Mouse (Mus musculus) forebrain, embryonic 14.5 days (tissue): ENCODE measurements around the gene Tmem184a. TPM values are rescaled to one million over a fixed set of nuclear protein-coding genes. Genes with fewer than 3 reads are reported as not detected.

ENCODE experiments used
- ATAC-seq: fragments of 200-750 bp; cut with Nextera tagmentation; 2 replicates; pipeline ENCODE4 v1.8.0; 2017; ENCODE audit warnings: mild to moderate bottlenecking, moderate library complexity
- DNase-seq: peaks from one replicate; pipeline ENCODE4 v3.0.0-alpha.2; 2015; ENCODE audit warnings: low spot score
- H3K27ac ChIP-seq: fragments of 300-500 bp; sonication (generic); 2 replicates; pipeline ENCODE4 v1.5.1; 2014; ENCODE audit warnings: low read depth, mild to moderate bottlenecking, control low read depth, low read length, moderate library complexity
- H3K27me3 ChIP-seq: fragments of 300-500 bp; sonication (generic); replicated peaks from 2 replicates; pipeline ENCODE4 v1.6.1; 2014; ENCODE audit warnings: low read length, control low read depth, mixed read lengths; ENCODE audit not compliant: control insufficient read depth, insufficient read depth
- H3K36me3 ChIP-seq: fragments of 300-500 bp; sonication (generic); 2 replicates; pipeline ENCODE4 v1.6.1; 2014; ENCODE audit warnings: low read length, control low read depth; ENCODE audit not compliant: control insufficient read depth, insufficient read depth
- H3K4me1 ChIP-seq: fragments of 300-500 bp; sonication (generic); 2 replicates; pipeline ENCODE4 v1.6.1; 2014; ENCODE audit warnings: antibody characterized with exemption, low read length, control low read depth; ENCODE audit not compliant: control insufficient read depth, insufficient read depth
- H3K4me2 ChIP-seq: fragments of 300-500 bp; sonication (generic); 2 replicates; pipeline ENCODE4 v1.6.1; 2014; ENCODE audit warnings: mild to moderate bottlenecking, control low read depth, low read length
- H3K4me3 ChIP-seq: fragments of 300-500 bp; sonication (generic); 2 replicates; pipeline ENCODE4 v1.5.1; 2014; ENCODE audit warnings: low read depth, low read length, control low read depth
- H3K9ac ChIP-seq: fragments of 300-500 bp; sonication (generic); 2 replicates; pipeline ENCODE4 v1.6.1; 2014; ENCODE audit warnings: mild to moderate bottlenecking, low read length, control low read depth, moderate library complexity
- H3K9me3 ChIP-seq: fragments of 300-500 bp; sonication (generic); replicated peaks from 2 replicates; pipeline ENCODE4 v1.6.1; 2016; ENCODE audit warnings: low read length, control low read depth, mixed read lengths; ENCODE audit not compliant: control insufficient read depth
- WGBS: fragments of 180-500 bp; shearing (Covaris S2); extraction: QIAGEN DNeasy Blood & Tissue Kit; methylation state at CpG from one replicate; pipeline ENCODE4 v1.1.7; 2014; 5-methylcytosine and 5-hydroxymethylcytosine counted together
- microRNA-seq: library from miRNA; unstranded; fragments of <30 nt; microRNA quantifications from one replicate; pipeline ENCODE4, GENCODE M21; 2016
- polyA plus RNA-seq: library from polyadenylated mRNA; unstranded; fragments of >200 nt; fragmentation: Nextera tagmentation; extraction: Ambion mirVana; gene quantifications from 2 replicates; pipeline ENCODE4 v1.2.1, GENCODE M21; 2014

Tmem184a gene
- polyA plus RNA-seq, 1 experiment from 2014 or later: not detected

GRCm38 (mm10) chr5:139758096-139758495, 61.6 kb downstream of the Tmem184a start:
- ATAC-seq: no peak
- Histone ChIP-seq H3K27me3 (no peaks in the 10 kb centered on the region), H3K9me3 (no peaks in the 10 kb centered on the region), H3K4me3 (no peak overlapping the region), H3K4me1 (no peaks in the 10 kb centered on the region), H3K36me3 (peaks cover 95% of the 10 kb centered on the region), H3K27ac (no peak overlapping the region), H3K4me2 (no peak overlapping the region), H3K9ac (no peak overlapping the region)
- DNase-seq: no peak
- WGBS: 86% methylated on average over 16 of the region's 16 CpGs

- H3K9ac ChIP-seq: no peak overlapping the region
- H3K4me2 ChIP-seq: no peak overlapping the region
- H3K4me1 ChIP-seq: no peaks in the 10 kb centered on the region
- ATAC-seq: no peak
- H3K27ac ChIP-seq: no peak overlapping the region
- no peaks in the 10 kb centered on the region for H3K9me3 ChIP-seq
- H3K4me3 ChIP-seq: no peak overlapping the region
- H3K36me3 ChIP-seq: peaks cover 93% of the 10 kb centered on the region
- no peaks in the 10 kb centered on the region for H3K27me3 ChIP-seq
- 76% methylated on average over 2 of the region's 2 CpGs for WGBS
- no peak for DNase-seq
Measured at GRCm38 (mm10) chr5:139756586-139756985, 63.1 kb downstream of the Tmem184a start.

GRCm38 (mm10) chr5:139756135-139756534, 63.6 kb downstream of the Tmem184a start:
- DNase-seq: no peak
- 91% methylated on average over 12 of the region's 12 CpGs for WGBS

GRCm38 (mm10) chr5:139754753-139755152, 65.0 kb downstream of the Tmem184a start:
- Histone ChIP-seq H3K36me3 (peaks cover 85% of the 10 kb centered on the region), H3K4me2 (no peak overlapping the region), H3K27ac (no peak overlapping the region), H3K4me3 (no peak overlapping the region), H3K9me3 (no peaks in the 10 kb centered on the region), H3K27me3 (no peaks in the 10 kb centered on the region), H3K9ac (no peak overlapping the region), H3K4me1 (no peaks in the 10 kb centered on the region)
- 39% methylated on average over 12 of the region's 12 CpGs for WGBS
- ATAC-seq (peak; percentile 27; the same call in 1 of the 2 replicates), DNase-seq (peak; percentile 69)

More at GRCm38 (mm10) chr5:139756135-139756534, 63.6 kb downstream of the Tmem184a start:
- no peak for ATAC-seq
- Histone ChIP-seq H3K36me3 (peaks cover 93% of the 10 kb centered on the region), H3K9ac (no peak overlapping the region), H3K4me2 (no peak overlapping the region), H3K27me3 (no peaks in the 10 kb centered on the region), H3K4me1 (no peaks in the 10 kb centered on the region), H3K27ac (no peak overlapping the region), H3K4me3 (no peak overlapping the region), H3K9me3 (no peaks in the 10 kb centered on the region)

Small RNA genes lying within 50 kb of the gene (microRNA-seq; reads per million reads assigned to microRNA genes)
- gene Mir7037: 1.1 reads per million

Other genes starting within 250 kb of the Tmem184a start
- gene Micall2, start 83.6 kb downstream of the Tmem184a start, polyA plus RNA-seq: 3.4 and 4.8 TPM in 2 replicates
- gene Ints1, start 44.2 kb downstream of the Tmem184a start, polyA plus RNA-seq: 31.8 and 33.2 TPM in 2 replicates
- 7.5 and 11.7 TPM in 2 replicates for gene Mafk, start 28.4 kb downstream of the Tmem184a start, polyA plus RNA-seq
- gene Gm26938, start 6.5 kb upstream of the Tmem184a start, polyA plus RNA-seq: not detected in 2 replicates
- 86.4 and 86.7 TPM in 2 replicates for gene Psmg3, start 7.0 kb upstream of the Tmem184a start, polyA plus RNA-seq
- gene Elfn1, start 88.0 kb upstream of the Tmem184a start, polyA plus RNA-seq: 1.7 and 2.5 TPM in 2 replicates